Mouse (Mus musculus) liver, embryonic 14 days (tissue): Measurements from ENCODE around the gene Ccrl2. TPM values are rescaled to one million over a fixed set of nuclear protein-coding genes. Genes with fewer than 3 reads are reported as not detected.

Experiments used
- polyA plus RNA-seq: library from polyadenylated mRNA; depleted of rRNA; stranded (reverse); fragments of >200 nt; gene quantifications from 2 replicates; pipeline ENCODE4 v1.2.3, GENCODE M21; 2012; rRNA removed

Ccrl2 gene
- polyA plus RNA-seq: 7.4 and 10.1 TPM in 2 replicates

GRCm38 (mm10) chr9:111056798-111057543 is at the start of gene Ccrl2:
Gene Ccrl2 (minus strand): TSS chr9:111057519.

GRCm38 (mm10) chr9:111019022-111019421 is 38.3 kb downstream of the Ccrl2 start, which contains the start of gene Ltf:
Gene Ltf (plus strand): TSS chr9:111019271.

Other genes with a start within 250 kb of the Ccrl2 start
- gene Prss44, start 243.5 kb downstream of the Ccrl2 start, polyA plus RNA-seq: not detected in 2 replicates
- not detected in 2 replicates for gene Prss43, start 230.8 kb downstream of the Ccrl2 start, polyA plus RNA-seq
- gene Prss45, start 222.9 kb downstream of the Ccrl2 start, polyA plus RNA-seq: not detected in 2 replicates
- gene Prss46, start 213.0 kb downstream of the Ccrl2 start, polyA plus RNA-seq: not detected in 2 replicates
- gene Prss50, start 199.6 kb downstream of the Ccrl2 start, polyA plus RNA-seq: 6.5 and 7.0 TPM in 2 replicates
- 2.4 and 3.5 TPM in 2 replicates for gene Als2cl, start 177.6 kb downstream of the Ccrl2 start, polyA plus RNA-seq
- 0.88 and 1.3 TPM in 2 replicates for gene Tmie, start 177.4 kb downstream of the Ccrl2 start, polyA plus RNA-seq
- not detected in 2 replicates for gene Fam240a, start 140.7 kb downstream of the Ccrl2 start, polyA plus RNA-seq
- gene Tdgf1, start 111.4 kb downstream of the Ccrl2 start, polyA plus RNA-seq: not detected in 2 replicates
- 0.08 and 0.21 TPM in 2 replicates for gene Lrrc2, start 106.0 kb downstream of the Ccrl2 start, polyA plus RNA-seq
- 23.9 and 28.3 TPM in 2 replicates for gene Rtp3, start 66.9 kb downstream of the Ccrl2 start, polyA plus RNA-seq
- gene Ltf, start 38.2 kb downstream of the Ccrl2 start, polyA plus RNA-seq: 6.5 and 11.7 TPM in 2 replicates
- 15.5 and 16.3 TPM in 2 replicates for gene Lrrfip2, start 60.1 kb upstream of the Ccrl2 start, polyA plus RNA-seq
- 17.2 and 17.6 TPM in 2 replicates for gene Mlh1, start 214.3 kb upstream of the Ccrl2 start, polyA plus RNA-seq
- 9.0 and 10.0 TPM in 2 replicates for gene Epm2aip1, start 214.4 kb upstream of the Ccrl2 start, polyA plus RNA-seq